Mouse (Mus musculus): ENCODE data around the gene Plppr1.
"Not testable (repeated sequence)": the region's sequence is repeated elsewhere in the genome, so short reads cannot be mapped to it uniquely, and the experiment has no call there.

Plppr1 gene

GRCm38 (mm10) chr4:49232206-49233031 lies 173.3 kb downstream of the Plppr1 start:
- DNase-seq (ENCODE audit: low spot score) = peak; percentile 22

GRCm38 (mm10) chr4:49233032-49233406 lies 173.9 kb downstream of the Plppr1 start:
- peak; percentile 8 for DNase-seq (ENCODE audit: low spot score)

DNA sequence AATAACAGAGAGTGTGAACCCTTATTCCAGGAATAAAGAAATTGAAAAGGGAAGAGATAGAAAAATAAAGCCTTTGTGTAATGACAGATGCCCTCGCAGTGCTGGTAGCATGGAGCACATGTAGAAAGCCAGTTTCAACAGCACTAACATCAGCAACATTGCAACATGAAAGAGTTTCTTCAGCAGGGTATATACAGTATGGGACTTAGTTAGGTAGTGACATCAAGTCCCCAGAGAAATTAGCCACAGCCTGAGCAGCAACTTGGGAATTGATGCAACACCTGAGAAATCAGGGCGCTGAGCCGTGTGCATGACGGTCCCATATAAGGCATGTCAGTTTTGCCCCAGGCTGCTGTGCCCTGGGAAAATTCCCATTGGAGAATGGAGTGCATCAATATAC lies 179.0 kb downstream of the Plppr1 start:
- no peak for DNase-seq (ENCODE audit: low spot score)

GRCm38 (mm10) chr4:49239451-49239850 lies 180.4 kb downstream of the Plppr1 start:
- no peak for DNase-seq (ENCODE audit: low spot score)

DNA sequence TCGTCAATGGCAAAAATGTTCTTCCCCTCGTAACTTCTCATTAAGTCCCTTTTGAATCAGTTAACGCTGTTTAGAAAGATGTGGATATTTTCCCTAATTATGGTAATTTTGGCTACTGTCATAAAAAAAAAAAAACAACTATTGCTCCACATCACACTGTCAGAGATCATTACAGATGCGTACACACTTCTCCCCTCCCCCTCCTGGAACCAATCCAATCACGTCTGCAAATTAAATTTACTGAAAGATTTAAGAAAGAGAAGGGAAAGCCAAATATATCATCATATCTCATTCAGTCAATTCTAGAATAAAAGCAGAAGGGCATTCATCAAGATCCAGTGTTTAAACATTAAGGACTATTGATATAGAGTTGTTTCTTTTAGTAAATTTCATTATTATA lies 185.7 kb downstream of the Plppr1 start:
- DNase-seq (ENCODE audit: low spot score) = no peak

DNA sequence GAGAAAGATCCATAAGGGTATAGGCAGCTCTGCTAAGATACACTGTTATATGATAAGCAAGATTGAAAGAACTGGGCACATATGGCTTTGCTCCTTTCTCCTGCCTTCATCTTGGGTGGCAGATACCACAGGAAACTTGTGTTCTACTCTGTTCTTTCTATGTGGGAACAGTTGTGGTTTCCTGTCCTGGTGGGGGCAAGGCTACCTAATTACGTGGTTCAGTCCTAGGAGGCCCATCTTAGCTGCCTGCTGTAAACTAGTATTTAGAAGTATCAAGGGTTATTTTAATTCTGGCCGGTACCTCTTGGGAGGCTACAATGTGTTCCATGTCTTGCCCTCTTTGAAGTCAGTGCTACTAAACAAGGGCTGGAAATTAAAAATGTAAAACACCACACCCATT lies 186.2 kb downstream of the Plppr1 start:
- DNase-seq (ENCODE audit: low spot score) = no peak

DNA sequence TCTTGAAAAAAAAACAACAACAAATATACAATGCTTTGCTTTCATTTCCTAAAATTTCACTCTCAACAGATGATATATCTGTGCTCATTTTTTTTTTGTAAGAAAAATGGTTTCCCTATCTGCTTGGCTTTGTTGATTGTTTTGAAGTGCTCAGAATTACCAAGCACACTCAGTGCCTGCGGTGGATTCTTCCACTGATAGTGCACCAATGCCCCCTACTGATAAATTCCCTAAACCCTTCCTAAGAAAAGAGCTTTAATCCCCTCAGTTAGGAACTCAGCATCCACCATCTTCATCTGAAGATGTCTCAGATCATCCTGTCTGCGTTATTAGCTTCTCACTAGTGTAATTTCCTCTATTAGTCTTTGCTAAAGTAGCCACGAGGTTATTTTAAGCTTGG lies 192.2 kb downstream of the Plppr1 start:
- peak; percentile 27 for DNase-seq (ENCODE audit: low spot score)

GRCm38 (mm10) chr4:49252169-49252568 lies 193.1 kb downstream of the Plppr1 start:
- no peak for DNase-seq (ENCODE audit: low spot score)

GRCm38 (mm10) chr4:49278515-49278914 lies 219.4 kb downstream of the Plppr1 start:
- no peak for DNase-seq (ENCODE audit: low spot score)

DNA sequence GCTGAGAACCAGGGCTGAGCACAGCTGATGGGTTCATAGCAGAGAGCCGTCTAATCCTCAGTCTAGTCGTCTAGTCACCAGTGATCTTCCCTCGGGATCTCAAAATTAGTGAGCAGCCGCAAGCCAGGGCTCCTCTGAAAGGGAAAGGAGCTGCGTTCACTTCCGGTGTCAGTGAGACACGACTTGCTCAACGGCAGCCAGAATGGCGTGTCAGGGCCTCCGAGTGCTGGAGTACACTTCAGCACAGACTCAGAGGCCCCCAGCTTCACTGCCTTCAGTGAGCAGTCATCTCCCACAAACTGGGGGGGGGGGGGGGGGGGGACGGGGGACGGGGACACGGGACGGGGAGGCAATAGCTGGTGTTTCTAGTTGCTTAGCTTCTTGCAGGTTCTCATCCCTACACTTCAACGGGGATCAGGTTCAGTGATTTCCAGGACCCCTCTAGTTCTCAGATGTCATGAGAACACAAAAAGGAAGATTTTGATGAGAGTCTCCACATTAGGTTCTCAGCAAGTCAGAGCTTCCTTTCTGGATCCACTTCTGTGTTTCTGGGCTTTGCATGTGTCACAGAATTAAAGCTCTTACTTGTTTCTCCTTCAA lies 225.7 kb downstream of the Plppr1 start:
- no peak for DNase-seq (ENCODE audit: low spot score)

- peak; percentile 36 for DNase-seq (ENCODE audit: low spot score)
These were observed 226.5 kb downstream of the Plppr1 start for GRCm38 (mm10) chr4:49285340-49286196.

DNA sequence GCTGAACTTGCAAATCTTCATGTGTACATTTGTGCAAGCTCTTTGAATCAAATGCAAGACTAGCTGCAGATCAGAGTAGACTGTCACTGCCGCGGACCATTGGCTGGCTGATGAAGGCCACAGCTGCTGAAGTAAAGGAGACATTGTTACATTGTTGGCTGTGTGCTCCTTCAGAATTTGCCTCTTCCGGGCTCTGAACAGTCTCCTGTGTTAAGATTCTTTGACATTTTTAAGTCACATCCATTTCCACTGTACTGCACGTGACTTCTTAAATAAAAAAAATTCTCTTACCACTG lies 227.1 kb downstream of the Plppr1 start:
- DNase-seq (ENCODE audit: low spot score) = no peak

DNA sequence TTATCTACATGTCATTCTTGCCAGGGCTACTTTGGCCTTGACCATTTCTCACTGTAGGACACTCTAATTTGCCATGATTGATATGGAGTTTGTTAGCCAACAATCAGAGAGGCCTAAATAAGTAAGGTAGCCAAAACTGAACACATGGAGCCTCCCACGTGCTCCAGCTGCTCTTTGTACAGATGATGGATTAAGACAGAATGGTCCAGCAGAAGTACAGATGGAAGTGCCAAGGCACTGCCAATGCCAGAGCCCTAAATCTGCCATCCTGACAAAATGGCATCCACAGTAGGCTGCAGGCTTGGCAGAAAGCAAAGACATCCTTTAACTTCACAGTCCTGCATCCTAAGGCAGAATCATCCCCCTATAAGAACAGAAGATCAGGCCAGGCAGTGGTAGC lies 237.4 kb downstream of the Plppr1 start:
- no peak for DNase-seq (ENCODE audit: low spot score)

- no peak for DNase-seq (ENCODE audit: low spot score)
These were observed 240.5 kb downstream of the Plppr1 start for GRCm38 (mm10) chr4:49299576-49299975.

DNA sequence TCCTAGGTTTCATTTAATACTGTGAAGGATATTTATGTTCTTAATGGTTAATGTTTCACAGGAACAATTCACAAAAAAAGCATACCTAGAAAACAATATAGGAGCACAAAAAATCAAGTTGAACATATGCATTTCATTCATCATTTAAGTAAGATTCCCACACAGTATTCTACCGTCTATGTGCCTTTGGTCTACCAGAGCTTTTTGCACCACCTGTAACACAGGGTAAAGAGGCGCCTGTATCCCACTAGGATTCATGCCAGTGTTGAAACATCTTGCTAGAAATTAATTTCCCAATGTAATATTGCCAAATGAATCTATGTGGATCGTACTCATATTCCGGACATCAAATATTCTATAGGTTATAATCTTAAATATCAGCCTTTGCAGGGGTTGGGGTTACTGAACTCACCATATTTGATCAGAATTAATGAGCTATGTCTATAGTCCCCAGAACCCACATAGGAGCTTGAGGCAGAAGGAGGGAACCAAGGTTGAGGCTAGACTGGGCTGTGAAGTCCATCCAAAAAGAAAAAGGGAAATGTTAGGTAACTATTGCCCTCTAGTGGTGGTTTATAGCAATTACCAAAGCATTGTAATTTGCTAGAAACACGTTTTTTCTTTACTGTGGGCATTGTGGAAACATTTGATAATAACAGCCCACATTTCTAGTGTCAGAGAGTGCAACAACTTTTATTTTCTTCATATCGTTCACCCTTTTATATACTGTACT lies 263.0 kb downstream of the Plppr1 start:
- DNase-seq (ENCODE audit: low spot score) = peak; percentile 67

DNA sequence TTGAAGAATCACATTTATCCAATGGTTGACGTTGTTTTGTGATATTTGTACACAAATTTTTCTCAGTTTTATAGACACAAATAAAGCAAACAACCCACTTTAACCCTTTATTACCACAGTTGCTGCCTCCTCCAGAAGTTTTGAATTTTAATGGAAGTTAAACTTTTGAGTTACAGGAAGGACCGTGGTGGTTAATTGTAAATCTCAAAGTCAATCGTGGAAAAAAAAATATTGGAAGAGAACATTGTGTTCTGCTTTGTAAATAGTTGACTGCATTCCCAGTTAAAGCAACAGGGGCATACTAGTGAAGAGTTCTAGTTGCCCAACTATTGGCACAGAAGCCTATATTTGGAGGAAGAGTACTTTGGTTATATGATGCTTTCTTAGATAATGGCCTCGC lies 278.9 kb downstream of the Plppr1 start:
- not testable (repeated sequence) for DNase-seq (ENCODE audit: low spot score)

GRCm38 (mm10) chr4:49340091-49340490 lies 281.0 kb downstream of the Plppr1 start:
- not testable (repeated sequence) for DNase-seq (ENCODE audit: low spot score)

GRCm38 (mm10) chr4:49348001-49348400 lies 288.9 kb downstream of the Plppr1 start:
- DNase-seq (ENCODE audit: low spot score) = not testable (repeated sequence)

- no peak for DNase-seq (ENCODE audit: low spot score)
These were observed 289.6 kb downstream of the Plppr1 start for GRCm38 (mm10) chr4:49348677-49349076.

DNA sequence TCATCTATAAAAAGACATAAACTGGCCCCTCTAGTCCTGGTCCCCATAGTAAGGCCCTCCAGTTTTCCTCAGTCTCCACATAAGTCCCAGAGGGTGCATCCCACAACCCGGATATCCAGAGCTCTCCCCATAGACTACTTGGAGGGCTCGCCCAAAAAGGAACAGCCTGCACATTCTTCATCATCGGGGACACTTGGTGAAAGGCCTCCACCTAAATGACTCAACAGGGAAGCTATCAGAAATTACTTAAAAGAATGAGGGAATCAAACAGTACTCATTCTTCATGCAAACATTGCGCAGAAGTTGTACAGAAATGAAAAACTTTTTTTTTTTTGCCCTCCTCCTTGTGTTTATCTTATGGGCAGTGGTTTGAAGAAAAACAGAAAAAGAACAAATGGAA lies 291.4 kb downstream of the Plppr1 start:
- DNase-seq (ENCODE audit: low spot score) = no peak

- no peak for DNase-seq (ENCODE audit: low spot score)
These were observed 298.0 kb downstream of the Plppr1 start for GRCm38 (mm10) chr4:49357097-49357496.

GRCm38 (mm10) chr4:49368046-49368445 lies 309.0 kb downstream of the Plppr1 start:
- DNase-seq (ENCODE audit: low spot score) = not testable (repeated sequence)

All from embryo, embryonic 10 days (tissue).